Mouse (Mus musculus): ENCODE measurements around the gene Nol8. TPM values are rescaled to one million over a fixed set of nuclear protein-coding genes. Genes with fewer than 3 reads are reported as not detected.

Nol8 gene
- polyA plus RNA-seq, 1 experiment = 2.3 TPM

- 32% methylated on average over 2 of the region's 2 CpGs for WGBS
- Histone ChIP-seq H3K36me3 (ENCODE audit: control insufficient read depth, insufficient read depth, low read length) (no peaks in the 10 kb centered on the region), H3K4me3 (ENCODE audit: insufficient read depth, low read depth, low read length) (no peak overlapping the region), H3K27ac (ENCODE audit: insufficient read depth, low read depth, low read length) (no peak overlapping the region), H3K4me1 (ENCODE audit: control insufficient read depth, insufficient read depth, low read length) (no peaks in the 10 kb centered on the region), H3K27me3 (replicated peaks; ENCODE audit: control insufficient read depth, insufficient read depth, low read length) (no peaks in the 10 kb centered on the region)
- DNase-seq = no peak
- no peak for TF ChIP-seq POLR2A (IDR thresholded peaks at IDR 0.05; ENCODE audit: low read depth, low read length)
- no peak for TF ChIP-seq CTCF (conservative IDR thresholded peaks at IDR 0.05; ENCODE audit: insufficient read depth, insufficient read length, low read depth, low read length)
Observed at GRCm38 (mm10) chr13:49651136-49651535, 1.7 kb upstream of the Nol8 start.

GRCm38 (mm10) chr13:49651781-49652351, 1.0 kb upstream of the Nol8 start:
- TF ChIP-seq CTCF (conservative IDR thresholded peaks at IDR 0.05; ENCODE audit: insufficient read depth, insufficient read length, low read depth, low read length) (no peak), POLR2A (IDR thresholded peaks at IDR 0.05; ENCODE audit: low read depth, low read length) (no peak)
- H3K4me1 ChIP-seq (ENCODE audit: control insufficient read depth, insufficient read depth, low read length) = no peaks in the 10 kb centered on the region
- 1% methylated on average over 4 of the region's 4 CpGs for WGBS
- H3K4me3 ChIP-seq (ENCODE audit: insufficient read depth, low read depth, low read length) = no peak overlapping the region; the same call in 1 of the 2 replicates
- H3K27ac ChIP-seq (ENCODE audit: insufficient read depth, low read depth, low read length) = no peak overlapping the region
- no peak for DNase-seq
- H3K27me3 ChIP-seq (replicated peaks; ENCODE audit: control insufficient read depth, insufficient read depth, low read length) = no peaks in the 10 kb centered on the region
- H3K36me3 ChIP-seq (ENCODE audit: control insufficient read depth, insufficient read depth, low read length) = no peaks in the 10 kb centered on the region

DNA sequence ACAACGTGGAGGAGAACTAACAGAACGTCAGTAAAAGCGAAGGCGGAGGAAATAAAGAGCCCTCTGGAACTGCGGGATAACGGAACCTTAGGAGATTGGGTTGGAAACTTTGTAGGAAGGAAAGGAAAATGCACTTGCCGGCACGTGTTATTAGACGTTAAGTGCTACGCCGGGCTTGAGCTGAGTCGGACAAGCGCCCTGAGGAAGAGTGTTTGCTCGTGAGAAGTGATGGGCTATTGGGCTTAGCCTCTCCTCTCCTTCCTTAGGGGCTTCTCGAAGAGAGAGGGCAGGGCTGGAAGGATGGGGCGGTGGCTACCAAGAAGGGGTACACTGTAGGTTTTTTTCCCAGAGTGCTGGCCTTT, 283 bp downstream of the Nol8 start:
- Histone ChIP-seq H3K36me3 (ENCODE audit: control insufficient read depth, insufficient read depth, low read length) (no peaks in the 10 kb centered on the region), H3K27me3 (replicated peaks; ENCODE audit: control insufficient read depth, insufficient read depth, low read length) (no peaks in the 10 kb centered on the region), H3K4me1 (ENCODE audit: control insufficient read depth, insufficient read depth, low read length) (no peaks in the 10 kb centered on the region), H3K4me3 (ENCODE audit: insufficient read depth, low read depth, low read length) (peak overlapping the region; percentile 58), H3K27ac (ENCODE audit: insufficient read depth, low read depth, low read length) (peak overlapping the region; percentile 40; the same call in 1 of the 2 replicates)
- WGBS = under 1% methylated on average over 16 of the region's 16 CpGs
- no peak for DNase-seq
- TF ChIP-seq CTCF (conservative IDR thresholded peaks at IDR 0.05; ENCODE audit: insufficient read depth, insufficient read length, low read depth, low read length) = no peak
- TF ChIP-seq POLR2A (IDR thresholded peaks at IDR 0.05; ENCODE audit: low read depth, low read length) = no peak

GRCm38 (mm10) chr13:49677793-49678192, 24.9 kb downstream of the Nol8 start:
- no peaks in the 10 kb centered on the region; the same call in 1 of the 2 replicates for H3K4me1 ChIP-seq (ENCODE audit: control insufficient read depth, insufficient read depth, low read length)
- TF ChIP-seq POLR2A (IDR thresholded peaks at IDR 0.05; ENCODE audit: low read depth, low read length) (no peak), CTCF (conservative IDR thresholded peaks at IDR 0.05; ENCODE audit: insufficient read depth, insufficient read length, low read depth, low read length) (no peak)
- WGBS = 96% methylated on average over 2 of the region's 2 CpGs

DNA sequence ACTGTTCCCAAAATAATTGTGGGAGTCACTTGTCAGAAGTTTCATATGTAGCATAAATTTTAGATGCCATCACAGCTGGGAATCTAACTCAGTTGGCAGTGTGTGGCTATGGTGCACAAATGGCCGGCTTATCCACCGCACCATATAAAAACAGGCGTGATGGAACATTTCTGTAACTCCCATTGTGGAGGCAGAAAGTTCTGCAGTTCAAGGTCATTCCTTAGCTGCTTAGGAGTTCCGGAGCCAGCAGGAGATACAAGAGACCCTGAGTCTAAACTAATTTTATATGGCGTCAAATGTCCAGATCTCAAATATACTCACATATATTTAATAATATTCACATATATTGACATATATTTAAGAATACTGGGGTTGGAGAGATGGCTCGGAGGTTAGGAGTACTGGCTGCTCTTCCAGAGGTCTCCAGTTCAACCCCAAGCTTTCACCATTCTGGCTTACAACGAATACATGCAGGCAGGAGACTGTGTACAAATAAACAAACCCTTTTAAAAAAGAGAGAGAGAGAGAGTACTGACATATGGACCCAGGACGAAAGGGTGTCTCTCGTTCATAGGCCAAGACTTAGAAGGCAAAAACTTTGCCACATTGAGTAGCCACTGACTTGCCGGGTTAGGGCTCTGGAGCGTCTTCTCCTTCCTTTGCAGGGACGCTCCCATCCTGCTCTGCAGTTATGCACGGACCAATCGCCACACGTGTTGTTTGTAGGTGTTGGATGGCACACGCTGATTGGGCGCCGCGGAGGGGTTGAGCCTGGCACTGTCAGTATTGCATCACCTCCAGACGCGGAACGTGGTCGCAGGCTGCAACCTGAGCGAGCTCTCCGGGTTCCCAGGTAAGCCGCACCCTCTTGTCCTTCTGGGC, 28.7 kb downstream of the Nol8 start, which contains the start of gene Iars:
Iars (plus strand) TSS at position 750 of the 882 bp plus-strand sequence.
- Histone ChIP-seq H3K4me1 (ENCODE audit: control insufficient read depth, insufficient read depth, low read length) (no peaks in the 10 kb centered on the region; the same call in 1 of the 2 replicates), H3K27ac (ENCODE audit: insufficient read depth, low read depth, low read length) (peak within 1 kb of the TSS; percentile 52; the same call in 1 of the 2 replicates), H3K4me3 (ENCODE audit: insufficient read depth, low read depth, low read length) (peak within 1 kb of the TSS; percentile 82), H3K36me3 (ENCODE audit: control insufficient read depth, insufficient read depth, low read length) (no peaks in the 10 kb centered on the region; the same call in 1 of the 2 replicates), H3K27me3 (replicated peaks; ENCODE audit: control insufficient read depth, insufficient read depth, low read length) (no peaks in the 10 kb centered on the region)
- peak; percentile 99 for DNase-seq
- TF ChIP-seq CTCF (conservative IDR thresholded peaks at IDR 0.05; ENCODE audit: insufficient read depth, insufficient read length, low read depth, low read length) (no peak), POLR2A (IDR thresholded peaks at IDR 0.05; ENCODE audit: low read depth, low read length) (peak; percentile 73)
- WGBS = 3% methylated on average over 26 of the region's 26 CpGs

More at GRCm38 (mm10) chr13:49677793-49678192, 24.9 kb downstream of the Nol8 start:
- Histone ChIP-seq H3K27ac (ENCODE audit: insufficient read depth, low read depth, low read length) (no peak overlapping the region), H3K27me3 (replicated peaks; ENCODE audit: control insufficient read depth, insufficient read depth, low read length) (no peaks in the 10 kb centered on the region), H3K36me3 (ENCODE audit: control insufficient read depth, insufficient read depth, low read length) (peaks cover 2% of the 10 kb centered on the region), H3K4me3 (ENCODE audit: insufficient read depth, low read depth, low read length) (no peak overlapping the region)
- DNase-seq = no peak

DNA sequence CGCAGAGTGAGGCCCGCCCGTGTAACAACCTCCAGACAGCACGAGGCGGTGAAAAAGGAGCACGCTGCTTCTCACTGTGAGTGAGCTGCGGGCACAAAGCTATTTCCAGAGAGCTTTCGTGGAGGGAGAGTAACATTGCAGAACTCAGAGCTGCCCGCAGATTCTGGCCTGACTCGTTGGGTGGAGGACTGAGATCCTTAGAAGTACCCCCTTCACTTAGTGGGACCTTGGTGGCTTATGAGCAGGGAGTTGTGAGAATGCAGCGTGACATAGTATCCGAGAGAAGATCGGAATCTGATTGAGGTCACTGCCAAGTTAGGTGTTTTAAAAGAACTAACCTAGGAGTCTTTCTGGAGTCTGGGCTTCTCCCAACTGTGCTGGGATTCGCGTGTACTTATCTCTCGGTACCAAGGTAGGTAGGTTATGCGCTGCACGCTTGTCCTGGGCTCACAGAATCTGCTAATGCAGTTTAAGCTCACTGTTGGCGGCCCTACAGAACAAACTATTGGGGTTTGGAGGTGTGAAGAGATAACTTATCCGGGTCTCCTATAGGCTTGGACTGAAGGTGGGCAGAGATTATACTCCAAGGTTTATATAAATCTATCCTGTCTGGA, 29.5 kb downstream of the Nol8 start:
- WGBS = under 1% methylated on average over 20 of the region's 20 CpGs
- TF ChIP-seq CTCF (conservative IDR thresholded peaks at IDR 0.05; ENCODE audit: insufficient read depth, insufficient read length, low read depth, low read length) = no peak
- TF ChIP-seq POLR2A (IDR thresholded peaks at IDR 0.05; ENCODE audit: low read depth, low read length) = no peak
- H3K27ac ChIP-seq (ENCODE audit: insufficient read depth, low read depth, low read length) = peak overlapping the region; percentile 19; the same call in 1 of the 2 replicates

More for the DNA sequence above, 29.5 kb downstream of the Nol8 start:
- DNase-seq = no peak
- Histone ChIP-seq H3K36me3 (ENCODE audit: control insufficient read depth, insufficient read depth, low read length) (no peaks in the 10 kb centered on the region; the same call in 1 of the 2 replicates), H3K4me1 (ENCODE audit: control insufficient read depth, insufficient read depth, low read length) (no peaks in the 10 kb centered on the region; the same call in 1 of the 2 replicates), H3K4me3 (ENCODE audit: insufficient read depth, low read depth, low read length) (peak overlapping the region; percentile 82), H3K27me3 (replicated peaks; ENCODE audit: control insufficient read depth, insufficient read depth, low read length) (no peaks in the 10 kb centered on the region)

Data from kidney, adult 2 months (tissue).